Mouse (Mus musculus) lung, embryonic 14.5 days (tissue): ENCODE data around the gene Ppcdc. TPM values are rescaled to one million over a fixed set of nuclear protein-coding genes. Genes with fewer than 3 reads are reported as not detected.

ENCODE experiments used
- ATAC-seq: fragments of 200-750 bp; cut with Nextera tagmentation; 2 replicates; pipeline ENCODE4 v1.8.0; 2017; ENCODE audit warnings: mild to moderate bottlenecking, moderate TSS enrichment, moderate library complexity; ENCODE audit not compliant: insufficient read depth
- DNase-seq: peaks from one replicate; pipeline ENCODE4 v3.0.0-alpha.2; 2015
- H3K27ac ChIP-seq: fragments of 300-500 bp; sonication (generic); 2 replicates; pipeline ENCODE4 v1.5.1; 2014; ENCODE audit warnings: low read depth, mild to moderate bottlenecking, moderate library complexity
- H3K27me3 ChIP-seq: fragments of 300-500 bp; sonication (generic); 2 replicates; pipeline ENCODE4 v1.6.1; 2014; ENCODE audit warnings: low read length, control low read depth; ENCODE audit not compliant: insufficient read depth
- H3K36me3 ChIP-seq: fragments of 300-500 bp; sonication (generic); 2 replicates; pipeline ENCODE4 v1.6.1; 2014; ENCODE audit warnings: control low read depth; ENCODE audit not compliant: insufficient read depth
- H3K4me1 ChIP-seq: fragments of 300-500 bp; sonication (generic); 2 replicates; pipeline ENCODE4 v1.6.1; 2014; ENCODE audit warnings: antibody characterized with exemption, control low read depth; ENCODE audit not compliant: insufficient read depth
- H3K4me2 ChIP-seq: fragments of 300-500 bp; sonication (generic); 2 replicates; pipeline ENCODE4 v1.6.1; 2014; ENCODE audit warnings: mild to moderate bottlenecking
- H3K4me3 ChIP-seq: fragments of 300-500 bp; sonication (generic); 2 replicates; pipeline ENCODE4 v1.5.1; 2014; ENCODE audit warnings: low read depth, low read length
- H3K9ac ChIP-seq: fragments of 300-500 bp; sonication (generic); 2 replicates; pipeline ENCODE4 v1.6.1; 2014
- H3K9me3 ChIP-seq: fragments of 300-500 bp; sonication (generic); 2 replicates; pipeline ENCODE4 v1.6.1; 2016; ENCODE audit warnings: low read depth, low read length, control low read depth
- CTCF ChIP-seq: IDR thresholded peaks from 2 replicates; pipeline ENCODE4 v1.5.1; 2016; ENCODE audit warnings: antibody characterized with exemption, low read depth
- WGBS: fragments of 180-500 bp; shearing (Covaris S2); extraction: QIAGEN DNeasy Blood & Tissue Kit; methylation state at CpG from one replicate; pipeline ENCODE4 v1.1.7; 2014; 5-methylcytosine and 5-hydroxymethylcytosine counted together
- polyA plus RNA-seq: library from polyadenylated mRNA; unstranded; fragments of >200 nt; fragmentation: Nextera tagmentation; extraction: Ambion mirVana; gene quantifications from 2 replicates; pipeline ENCODE4 v1.2.1, GENCODE M21; 2014

Ppcdc gene
- polyA plus RNA-seq, 1 experiment from 2014 or later = 22.5 TPM

GRCm38 (mm10) chr9:57420321-57421120, 19.4 kb downstream of the Ppcdc start:
- no peak overlapping the region; the same call in 1 of the 2 replicates for H3K9ac ChIP-seq

GRCm38 (mm10) chr9:57419521-57420267, 20.2 kb downstream of the Ppcdc start:
- Histone ChIP-seq H3K27ac (peak overlapping the region; percentile 93), H3K9me3 (no peaks in the 10 kb centered on the region), H3K4me1 (peaks cover 27% of the 10 kb centered on the region), H3K9ac (no peak overlapping the region; the same call in 1 of the 2 replicates), H3K36me3 (0 out of 2 replicates have a peak, but pooled peaks cover 5% of the 10 kb centered on the region), H3K27me3 (no peaks in the 10 kb centered on the region), H3K4me3 (no peak overlapping the region), H3K4me2 (peak overlapping the region; percentile 51)
- WGBS = 71% methylated on average over 16 of the region's 16 CpGs
- DNase-seq (no peak), ATAC-seq (no peak)
- no peak for TF ChIP-seq CTCF

More at GRCm38 (mm10) chr9:57420321-57421120, 19.4 kb downstream of the Ppcdc start:
- ATAC-seq (peak; percentile 97), DNase-seq (peak; percentile 99)
- H3K9me3 ChIP-seq = no peaks in the 10 kb centered on the region
- 9% methylated on average over 20 of the region's 20 CpGs for WGBS
- peaks cover 27% of the 10 kb centered on the region for H3K4me1 ChIP-seq
- TF ChIP-seq CTCF = peak; percentile 13; the same call in 1 of the 2 replicates
- peak overlapping the region; percentile 51 for H3K4me2 ChIP-seq
- H3K4me3 ChIP-seq = no peak overlapping the region
- no peaks in the 10 kb centered on the region for H3K27me3 ChIP-seq
- H3K27ac ChIP-seq = peak overlapping the region; percentile 93
- 0 out of 2 replicates have a peak, but pooled peaks cover 5% of the 10 kb centered on the region for H3K36me3 ChIP-seq

GRCm38 (mm10) chr9:57417341-57417740, 22.6 kb downstream of the Ppcdc start:
- 0 out of 2 replicates have a peak, but pooled peaks cover 10% of the 10 kb centered on the region for H3K36me3 ChIP-seq
- H3K9me3 ChIP-seq = no peaks in the 10 kb centered on the region
- H3K27me3 ChIP-seq = no peaks in the 10 kb centered on the region
- no peak for DNase-seq
- no peak overlapping the region for H3K4me3 ChIP-seq
- no peak overlapping the region for H3K9ac ChIP-seq
- H3K4me2 ChIP-seq = no peak overlapping the region
- H3K4me1 ChIP-seq = peaks cover 27% of the 10 kb centered on the region
- 75% methylated on average over 8 of the region's 8 CpGs for WGBS
- TF ChIP-seq CTCF = no peak
- H3K27ac ChIP-seq = no peak overlapping the region
- no peak for ATAC-seq

GRCm38 (mm10) chr9:57407120-57407905, 32.6 kb downstream of the Ppcdc start:
- Histone ChIP-seq H3K36me3 (no peaks in the 10 kb centered on the region), H3K9me3 (no peaks in the 10 kb centered on the region), H3K9ac (no peak overlapping the region), H3K27me3 (no peaks in the 10 kb centered on the region), H3K27ac (no peak overlapping the region), H3K4me3 (no peak overlapping the region), H3K4me1 (no peaks in the 10 kb centered on the region), H3K4me2 (no peak overlapping the region)
- no peak for ATAC-seq
- DNase-seq = no peak
- WGBS = 86% methylated on average over 9 of the region's 9 CpGs
- no peak for TF ChIP-seq CTCF

- H3K9me3 ChIP-seq = no peaks in the 10 kb centered on the region
- H3K9ac ChIP-seq = no peak overlapping the region
- ATAC-seq (no peak), DNase-seq (no peak)
- H3K27me3 ChIP-seq = no peaks in the 10 kb centered on the region
- no peak overlapping the region for H3K4me2 ChIP-seq
- no peaks in the 10 kb centered on the region for H3K4me1 ChIP-seq
- 86% methylated on average over 5 of the region's 5 CpGs for WGBS
- no peak for TF ChIP-seq CTCF
- no peak overlapping the region for H3K4me3 ChIP-seq
- no peaks in the 10 kb centered on the region for H3K36me3 ChIP-seq
- H3K27ac ChIP-seq = no peak overlapping the region
Measured at GRCm38 (mm10) chr9:57406395-57406794, 33.5 kb downstream of the Ppcdc start.

GRCm38 (mm10) chr9:57404036-57404435, 35.9 kb downstream of the Ppcdc start:
- WGBS = 91% methylated on average over 5 of the region's 5 CpGs
- DNase-seq = no peak
- H3K9me3 ChIP-seq = peaks cover 11% of the 10 kb centered on the region; the same call in 1 of the 2 replicates
- H3K9ac ChIP-seq = no peak overlapping the region
- H3K4me2 ChIP-seq = no peak overlapping the region
- no peaks in the 10 kb centered on the region for H3K27me3 ChIP-seq
- no peak for ATAC-seq
- H3K4me3 ChIP-seq = no peak overlapping the region
- no peaks in the 10 kb centered on the region for H3K4me1 ChIP-seq
- TF ChIP-seq CTCF = no peak
- H3K27ac ChIP-seq = no peak overlapping the region
- H3K36me3 ChIP-seq = no peaks in the 10 kb centered on the region
